Mouse (Mus musculus): ENCODE measurements at regions not wholly inside any gene's neighbourhood (a gene's known extent, or its start where the extent isn't known, plus 50 kb on each side); places are given as distances from the start of the nearest gene placed in this dataset.
A peak's percentile ranks its signal among the peaks of the same experiment; 100 is the strongest.

DNA sequence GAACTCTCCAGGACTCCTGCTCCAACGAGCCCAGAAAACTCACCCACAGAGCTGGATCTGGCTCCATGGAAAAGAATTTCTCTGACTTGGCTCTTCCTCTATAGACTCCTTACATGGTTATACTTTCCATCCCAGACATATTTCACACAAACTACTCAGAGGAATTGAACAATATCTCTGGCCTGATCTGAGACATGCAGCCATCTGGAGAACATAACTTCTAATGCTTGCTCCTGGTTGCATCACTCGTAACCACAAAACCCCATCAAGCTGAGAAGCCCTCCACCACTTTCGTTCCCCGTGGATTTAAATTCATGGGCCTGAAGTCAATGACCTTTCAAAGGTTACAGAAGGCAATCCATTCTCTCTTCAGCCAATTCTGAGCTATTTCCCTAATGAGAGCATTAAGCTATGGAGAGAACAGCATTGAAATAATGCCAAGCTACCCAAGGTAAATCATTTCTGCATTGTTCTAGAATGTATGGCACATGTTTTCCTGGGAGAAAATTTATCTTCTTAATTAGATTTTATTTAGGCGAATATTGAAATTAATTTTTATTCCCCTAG is 294.0 kb upstream of the Acvr2a start:
- ATAC-seq (ENCODE audit: insufficient number of reproducible peaks, low FRiP score, low TSS enrichment): no peak

DNA sequence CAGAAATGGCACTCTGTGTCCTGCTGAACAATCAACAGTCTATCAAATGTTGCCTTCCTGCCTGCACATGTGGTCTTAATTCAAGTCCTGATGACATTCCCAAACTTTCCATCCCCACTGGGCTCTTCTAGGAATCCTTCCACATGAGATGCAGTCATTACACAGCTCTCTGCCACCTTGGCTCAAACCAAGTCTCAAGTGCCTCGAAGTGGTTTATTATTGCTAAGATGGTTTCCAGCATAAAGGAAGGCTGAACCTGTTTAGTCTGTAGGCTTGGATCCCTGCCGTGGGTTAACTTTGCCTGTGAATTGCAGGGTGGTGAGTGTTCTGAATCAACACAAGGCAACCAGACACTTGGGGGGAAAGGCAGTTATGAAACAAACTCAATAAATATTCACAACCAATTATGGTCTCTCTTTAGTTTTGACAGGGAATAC is 293.4 kb upstream of the Acvr2a start:
- no peak for ATAC-seq (ENCODE audit: insufficient number of reproducible peaks, low FRiP score, low TSS enrichment)

GRCm38 (mm10) chr2:48535453-48535852 is 278.5 kb upstream of the Acvr2a start:
- ATAC-seq (ENCODE audit: insufficient number of reproducible peaks, low FRiP score, low TSS enrichment): no peak

DNA sequence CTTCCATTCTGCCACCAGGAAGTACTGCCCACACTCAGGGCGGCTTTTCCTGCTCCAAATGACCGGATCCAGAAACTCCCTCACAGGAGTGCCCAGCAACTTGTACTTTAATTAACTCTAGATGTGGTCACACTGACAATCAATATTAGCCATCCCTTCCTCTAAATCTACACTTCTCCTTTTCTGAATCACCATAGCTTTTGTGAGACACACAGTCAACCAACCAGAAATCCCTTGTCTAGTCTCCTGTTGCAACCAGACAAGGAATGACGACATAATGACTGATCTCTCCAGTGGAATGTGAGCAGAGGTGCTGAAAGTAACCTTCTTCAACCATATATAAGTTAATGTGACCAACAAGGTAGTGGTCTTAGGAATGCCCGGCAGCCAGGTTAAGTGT is 277.0 kb upstream of the Acvr2a start:
- ATAC-seq (ENCODE audit: insufficient number of reproducible peaks, low FRiP score, low TSS enrichment): no peak

DNA sequence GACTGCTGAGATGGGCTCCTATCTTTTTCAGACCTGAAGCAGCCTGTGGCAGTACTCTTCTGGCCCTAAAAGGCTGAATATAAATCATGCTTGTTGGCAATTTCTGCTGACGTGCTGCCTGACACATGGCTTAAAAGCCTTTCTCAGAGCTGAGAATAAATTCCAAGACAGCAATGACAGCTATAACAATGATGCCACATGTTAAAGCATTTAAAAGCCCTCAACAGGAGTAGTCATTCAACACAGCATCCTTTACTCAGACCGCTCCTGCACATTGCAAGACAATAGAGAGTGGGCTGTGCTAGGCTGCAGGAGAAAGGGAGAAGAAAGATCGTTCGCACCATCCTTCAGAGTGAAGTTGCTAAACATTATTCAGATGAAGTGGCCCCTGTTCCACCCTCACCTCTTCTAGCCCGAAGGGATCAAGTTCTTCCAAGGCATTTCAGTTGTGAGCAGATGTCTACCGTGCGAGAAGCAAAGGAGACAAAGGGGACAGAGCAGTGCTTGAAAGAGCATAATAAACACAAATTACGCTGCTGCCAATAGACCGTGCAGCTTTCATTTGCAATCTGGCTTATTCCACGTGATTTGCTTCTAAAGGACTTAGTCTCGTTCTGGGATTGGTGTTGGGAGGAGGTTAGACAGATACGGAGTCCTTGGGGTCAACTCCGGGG is 275.1 kb upstream of the Acvr2a start:
- ATAC-seq (ENCODE audit: insufficient number of reproducible peaks, low FRiP score, low TSS enrichment): peak; percentile 49; the same call in 1 of the 2 replicates

DNA sequence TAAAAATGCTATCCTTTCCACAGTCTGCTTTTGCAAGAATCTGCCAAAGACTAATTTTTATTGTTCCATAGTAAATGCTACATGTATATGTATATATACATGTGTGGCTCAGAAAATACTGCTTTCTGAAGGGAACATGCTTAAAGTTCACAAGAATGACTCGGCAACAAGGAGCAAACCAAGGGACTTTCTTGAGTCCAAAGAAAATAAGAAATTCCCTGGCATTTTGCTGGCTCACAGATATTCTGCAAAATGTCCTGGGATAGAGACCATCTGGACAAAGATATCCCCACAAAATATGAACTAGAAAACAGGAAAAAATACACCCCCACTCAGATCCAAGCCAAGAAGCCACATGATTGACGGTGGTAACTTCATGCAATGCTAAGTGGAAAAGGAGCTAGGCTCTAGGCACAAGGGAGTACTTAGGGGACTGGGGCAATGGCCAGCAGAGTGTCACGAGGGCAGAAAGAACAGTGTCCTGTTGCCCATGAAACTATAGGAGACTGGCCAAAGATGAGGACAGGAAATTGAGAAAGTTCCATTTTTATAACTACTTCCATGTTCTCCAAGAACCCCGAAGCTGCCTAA is 274.3 kb upstream of the Acvr2a start:
- ATAC-seq (ENCODE audit: insufficient number of reproducible peaks, low FRiP score, low TSS enrichment): no peak

- no peak for ATAC-seq (ENCODE audit: insufficient number of reproducible peaks, low FRiP score, low TSS enrichment)
These were observed 269.5 kb upstream of the Acvr2a start for GRCm38 (mm10) chr2:48544377-48544776.

DNA sequence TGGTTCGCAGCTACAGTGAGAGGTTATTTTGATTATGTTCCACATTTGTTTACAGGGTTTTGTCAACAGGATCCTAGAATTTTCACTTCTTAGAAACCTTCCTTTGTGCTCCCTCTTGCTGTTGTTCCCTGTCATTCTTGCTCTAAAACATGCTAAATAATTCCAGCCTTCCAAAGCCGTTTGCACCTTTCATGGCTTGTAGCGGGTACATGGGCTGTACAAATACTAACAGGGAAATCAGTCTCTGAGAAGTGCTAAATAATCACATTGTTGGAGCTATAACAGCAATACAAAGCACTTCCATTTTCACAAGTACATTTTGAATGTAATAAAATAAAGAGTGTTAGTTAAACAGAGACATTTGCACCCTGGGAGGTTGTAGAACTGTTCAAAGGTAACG is 268.8 kb upstream of the Acvr2a start:
- ATAC-seq (ENCODE audit: insufficient number of reproducible peaks, low FRiP score, low TSS enrichment): no peak

GRCm38 (mm10) chr2:48545679-48546078 is 268.2 kb upstream of the Acvr2a start:
- ATAC-seq (ENCODE audit: insufficient number of reproducible peaks, low FRiP score, low TSS enrichment): no peak

GRCm38 (mm10) chr2:48546194-48546593 is 267.7 kb upstream of the Acvr2a start:
- no peak; the same call in 1 of the 2 replicates for ATAC-seq (ENCODE audit: insufficient number of reproducible peaks, low FRiP score, low TSS enrichment)

DNA sequence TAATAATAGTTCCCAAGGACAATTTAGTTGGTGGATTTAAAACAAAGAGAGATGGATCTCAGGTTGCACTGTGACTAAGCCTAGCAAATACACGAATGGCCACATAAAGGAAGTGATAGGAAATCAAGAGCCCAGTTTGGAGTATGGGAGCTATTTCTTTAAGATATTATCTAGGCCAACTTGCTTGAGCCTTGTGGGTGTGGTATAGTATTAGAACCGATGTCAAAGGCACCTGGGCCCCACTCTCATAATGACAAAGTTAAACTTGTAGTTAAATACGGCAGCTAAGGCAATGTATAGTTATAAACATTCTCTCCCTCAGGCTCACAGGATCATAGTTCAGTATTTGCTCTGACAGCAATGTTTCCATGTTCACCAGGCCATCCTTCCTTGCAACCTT is 257.3 kb upstream of the Acvr2a start:
- ATAC-seq (ENCODE audit: insufficient number of reproducible peaks, low FRiP score, low TSS enrichment): no peak

DNA sequence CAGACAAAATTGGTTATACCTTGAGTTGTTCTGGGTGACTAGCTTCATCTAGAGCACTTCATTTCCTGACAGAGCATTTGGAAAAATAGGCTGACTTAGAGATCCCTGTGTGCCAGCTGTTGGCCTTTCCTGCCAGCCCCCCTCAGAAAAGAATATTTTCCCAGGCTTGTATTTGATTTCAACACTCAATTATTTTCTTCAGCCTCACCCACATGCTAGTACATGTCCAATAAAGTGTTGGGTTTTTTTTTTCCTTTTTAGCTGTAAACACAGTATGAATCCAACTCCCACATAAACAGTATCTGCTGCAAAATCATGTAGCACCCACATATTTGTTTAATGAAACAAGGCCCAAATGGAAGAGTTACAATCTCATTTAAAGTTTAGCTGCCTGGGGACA is 256.8 kb upstream of the Acvr2a start:
- no peak for ATAC-seq (ENCODE audit: insufficient number of reproducible peaks, low FRiP score, low TSS enrichment)

DNA sequence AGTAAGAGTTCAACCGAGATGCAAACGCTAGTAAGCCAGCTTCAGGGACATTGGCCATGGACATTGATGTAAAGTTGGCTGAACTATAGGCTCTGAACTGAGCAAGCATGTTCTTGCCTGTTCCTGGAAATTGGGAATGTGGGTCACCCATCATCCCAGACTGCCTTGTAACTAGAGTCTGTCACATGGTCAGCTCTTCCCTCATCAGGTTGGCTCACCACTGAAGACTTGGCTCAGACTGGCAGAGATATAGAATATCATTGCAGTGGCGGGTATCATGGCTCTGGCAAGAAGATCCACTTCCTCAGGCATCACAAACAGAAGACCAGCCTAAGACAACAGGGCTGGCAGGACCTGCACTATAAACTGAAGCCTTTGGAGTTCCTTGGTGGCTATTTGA is 255.3 kb upstream of the Acvr2a start:
- no peak for ATAC-seq (ENCODE audit: insufficient number of reproducible peaks, low FRiP score, low TSS enrichment)

DNA sequence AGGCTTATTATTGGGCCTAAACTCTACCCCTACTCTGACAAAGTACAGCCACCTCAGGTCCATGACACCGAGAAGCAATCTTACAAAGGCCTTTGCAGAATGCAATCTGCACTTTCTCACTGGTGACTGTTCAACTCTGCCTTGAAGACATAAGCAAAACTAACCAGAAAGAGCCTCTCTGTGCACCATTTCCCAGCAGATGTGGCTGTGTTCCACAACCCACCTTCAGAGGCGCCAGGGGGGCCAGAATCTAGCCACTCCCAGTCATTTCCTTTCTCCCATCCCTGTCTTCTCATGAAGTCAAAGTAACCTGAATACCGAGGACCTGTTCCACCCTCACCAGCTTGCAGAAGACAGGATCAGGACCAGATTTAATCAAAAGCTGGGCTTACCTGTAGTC is 250.3 kb upstream of the Acvr2a start:
- ATAC-seq (ENCODE audit: insufficient number of reproducible peaks, low FRiP score, low TSS enrichment): no peak

- no peak for ATAC-seq (ENCODE audit: insufficient number of reproducible peaks, low FRiP score, low TSS enrichment)
These were observed 249.7 kb upstream of the Acvr2a start for GRCm38 (mm10) chr2:48564170-48564569.

DNA sequence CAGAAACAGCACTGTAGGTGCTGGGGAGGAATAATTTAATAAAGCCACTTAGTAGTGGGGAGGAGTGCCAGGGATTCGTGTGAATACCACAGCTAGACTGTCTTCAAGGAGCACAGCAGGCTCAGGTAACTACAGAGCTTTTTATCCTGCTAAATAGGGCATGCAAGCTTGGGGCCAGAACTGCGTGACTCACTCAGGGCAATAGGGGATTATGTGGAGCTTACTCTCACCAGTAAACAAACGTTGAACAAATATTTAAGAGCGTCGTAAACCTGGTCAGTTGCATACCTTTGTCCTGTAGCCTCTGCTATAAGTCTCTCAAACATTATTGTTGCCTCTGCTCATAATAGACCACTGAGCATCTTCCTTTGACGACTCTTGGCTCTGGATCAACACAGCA is 246.0 kb upstream of the Acvr2a start:
- ATAC-seq (ENCODE audit: insufficient number of reproducible peaks, low FRiP score, low TSS enrichment): 0 out of 2 replicates have a peak, but pooled peaks have one; percentile 60

DNA sequence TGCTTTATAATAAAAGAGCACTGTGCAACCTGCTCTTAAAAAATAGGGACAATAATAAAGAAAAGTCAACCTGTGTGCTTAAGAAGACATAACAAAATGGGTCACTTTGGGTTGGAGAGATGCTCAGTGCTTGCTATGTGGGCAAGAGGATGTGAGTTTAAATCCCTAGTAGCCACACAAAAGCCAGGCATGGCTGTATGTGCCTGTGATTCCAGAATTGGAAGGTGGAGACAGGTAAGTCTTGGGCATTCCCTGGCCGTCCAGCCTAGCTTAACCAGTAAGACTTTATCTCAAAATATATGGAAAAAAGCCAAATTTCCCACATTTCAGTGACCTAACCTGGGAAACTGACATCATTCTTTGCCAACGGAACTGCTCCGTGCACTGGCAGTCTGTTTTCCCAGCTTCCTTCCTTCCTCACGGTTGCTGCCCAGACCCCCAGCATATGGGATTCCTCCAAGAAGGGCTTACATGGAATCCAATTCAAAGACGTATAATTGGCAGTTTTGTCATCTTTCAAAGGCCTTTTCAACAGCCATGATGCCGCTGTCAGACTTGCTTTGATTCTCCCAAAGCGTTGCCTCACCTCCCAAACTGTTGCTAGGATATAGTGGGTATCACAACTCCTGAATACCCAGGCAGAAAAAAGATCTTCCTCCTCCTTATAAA is 227.6 kb upstream of the Acvr2a start:
- ATAC-seq (ENCODE audit: insufficient number of reproducible peaks, low FRiP score, low TSS enrichment): no peak

GRCm38 (mm10) chr2:48586831-48587169 is 227.1 kb upstream of the Acvr2a start:
- no peak for ATAC-seq (ENCODE audit: insufficient number of reproducible peaks, low FRiP score, low TSS enrichment)

DNA sequence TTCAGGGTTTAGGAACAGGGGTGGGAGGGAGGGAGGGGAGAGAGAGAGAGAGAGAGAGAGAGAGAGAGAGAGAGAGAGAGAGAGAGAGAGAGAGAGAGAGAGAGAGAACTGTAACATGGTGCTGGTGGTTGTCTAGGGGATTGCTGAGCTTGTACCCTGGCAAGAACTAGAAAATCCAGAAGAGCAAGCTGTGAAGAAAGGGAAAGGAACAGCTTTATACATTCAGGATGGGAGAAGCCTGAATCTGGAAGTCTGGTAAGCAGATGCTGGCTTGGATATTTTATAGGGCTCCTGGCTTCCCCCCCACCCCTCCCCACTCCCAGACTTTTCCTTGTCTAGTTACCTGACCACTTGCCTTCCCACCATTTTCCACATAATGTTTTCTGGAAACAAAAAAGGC is 224.2 kb upstream of the Acvr2a start:
- ATAC-seq (ENCODE audit: insufficient number of reproducible peaks, low FRiP score, low TSS enrichment): no peak

DNA sequence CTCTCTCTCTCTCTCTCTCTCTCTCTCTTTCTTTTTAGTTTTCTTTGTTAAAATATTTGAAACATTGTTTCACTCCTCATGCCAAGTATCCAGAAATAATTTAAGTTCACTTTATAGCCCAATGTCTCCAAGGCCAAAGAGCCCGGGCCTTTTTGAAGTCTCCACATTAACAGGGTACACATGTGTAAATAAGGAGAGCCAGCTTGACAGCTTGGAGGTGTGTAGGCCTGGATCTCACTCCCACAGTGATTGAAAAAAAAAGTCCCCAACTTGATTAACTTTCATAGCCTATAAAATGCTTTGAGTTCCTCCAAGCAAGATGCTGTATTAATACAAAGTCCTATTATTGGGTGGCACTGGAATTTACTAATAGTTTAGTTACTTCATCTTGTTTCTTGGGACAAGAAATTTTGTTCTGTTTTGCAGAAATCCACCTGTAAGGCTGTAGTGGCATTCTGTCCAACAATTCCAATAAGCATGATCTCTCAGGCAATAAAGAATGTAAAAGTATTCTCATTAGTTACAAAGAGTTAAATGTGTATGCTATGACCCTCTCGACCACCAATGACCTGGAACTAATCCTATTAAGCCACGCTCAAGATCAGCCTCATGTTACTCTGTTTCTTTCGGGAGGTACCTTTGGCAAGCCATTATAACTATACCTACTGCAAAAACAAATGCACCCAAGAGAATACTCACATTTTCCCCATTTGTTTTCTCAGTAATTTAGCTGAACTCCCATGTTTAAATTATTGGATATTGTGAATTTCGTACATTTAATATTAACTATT is 215.9 kb upstream of the Acvr2a start:
- no peak for ATAC-seq (ENCODE audit: insufficient number of reproducible peaks, low FRiP score, low TSS enrichment)

DNA sequence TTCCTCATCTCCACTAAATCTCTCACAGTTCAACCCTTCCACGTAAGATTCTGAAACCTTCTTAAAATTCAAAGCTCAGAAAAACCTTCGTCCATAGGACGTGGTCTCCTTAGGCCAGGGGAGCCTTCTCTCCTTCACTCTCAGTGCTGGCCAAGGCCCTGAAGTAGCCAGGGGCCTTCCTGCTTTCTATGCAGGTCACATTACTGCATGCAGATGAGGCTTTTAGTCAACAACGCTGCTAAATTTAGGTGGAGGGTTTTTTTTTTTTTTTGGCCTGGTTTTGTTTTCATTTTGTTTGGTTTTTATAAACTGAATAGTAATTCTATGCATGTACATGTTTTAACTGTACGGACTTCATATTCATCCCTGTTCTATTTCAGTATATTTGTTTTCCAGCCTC is 214.5 kb upstream of the Acvr2a start:
- no peak for ATAC-seq (ENCODE audit: insufficient number of reproducible peaks, low FRiP score, low TSS enrichment)

All from cerebellum, adult (tissue).